Mouse (Mus musculus): ENCODE data around the gene Pip5k1c. TPM values are rescaled to one million over a fixed set of nuclear protein-coding genes. Genes with fewer than 3 reads are reported as not detected.

Gene Pip5k1c
- polyA plus RNA-seq, 1 experiment from 2014 or later, result 31.2 TPM

GRCm38 (mm10) chr10:81350351-81351063 is 57.7 kb downstream of the Pip5k1c start, which contains the start of gene Hmg20b:
TSS of gene Hmg20b (minus strand) at chr10:81350480.
- DNase-seq (ENCODE audit: low spot score), result peak; percentile 100
- 0 out of 2 replicates have a peak, but pooled peaks cover 2% of the 10 kb centered on the region for H3K4me1 ChIP-seq (ENCODE audit: insufficient read depth, low read depth, low read length)
- H3K27me3 ChIP-seq (replicated peaks; ENCODE audit: insufficient read depth, low read length), result no peaks in the 10 kb centered on the region
- no peaks in the 10 kb centered on the region for H3K9me3 ChIP-seq (ENCODE audit: low read length)
- peak within 1 kb of the TSS; percentile 68 for H3K4me3 ChIP-seq (ENCODE audit: low read depth, low read length)
- peak within 1 kb of the TSS; percentile 76 for H3K27ac ChIP-seq (ENCODE audit: low read length)
- TF ChIP-seq CTCF (IDR thresholded peaks at IDR 0.05) (peak; percentile 90), EP300 (IDR thresholded peaks at IDR 0.05) (no peak)
- 3% methylated on average over 53 of the region's 54 CpGs for WGBS
- ATAC-seq, result peak; percentile 96
- H3K4me2 ChIP-seq (replicated peaks; ENCODE audit: low read depth, low read length), result peak within 1 kb of the TSS; percentile 94
- H3K9ac ChIP-seq (replicated peaks; ENCODE audit: low read depth), result peak within 1 kb of the TSS; percentile 68
- no peaks in the 10 kb centered on the region for H3K36me3 ChIP-seq (ENCODE audit: insufficient read depth, low read length)

GRCm38 (mm10) chr10:81351678-81352291 is 59.0 kb downstream of the Pip5k1c start:
- H3K27me3 ChIP-seq (replicated peaks; ENCODE audit: insufficient read depth, low read length), result no peaks in the 10 kb centered on the region
- H3K4me2 ChIP-seq (replicated peaks; ENCODE audit: low read depth, low read length), result no peak overlapping the region
- H3K4me1 ChIP-seq (ENCODE audit: insufficient read depth, low read depth, low read length), result peaks cover 5% of the 10 kb centered on the region
- DNase-seq (ENCODE audit: low spot score) (no peak), ATAC-seq (no peak)
- TF ChIP-seq CTCF (IDR thresholded peaks at IDR 0.05) (no peak), EP300 (IDR thresholded peaks at IDR 0.05) (no peak)
- no peaks in the 10 kb centered on the region for H3K9me3 ChIP-seq (ENCODE audit: low read length)
- no peaks in the 10 kb centered on the region for H3K36me3 ChIP-seq (ENCODE audit: insufficient read depth, low read length)
- 19% methylated on average over 9 of the region's 9 CpGs for WGBS
- no peak overlapping the region for H3K27ac ChIP-seq (ENCODE audit: low read length)
- no peak overlapping the region for H3K9ac ChIP-seq (replicated peaks; ENCODE audit: low read depth)
- no peak overlapping the region for H3K4me3 ChIP-seq (ENCODE audit: low read depth, low read length)

- Histone ChIP-seq H3K27ac (ENCODE audit: low read length) (no peak overlapping the region), H3K4me3 (ENCODE audit: low read depth, low read length) (no peak overlapping the region), H3K36me3 (ENCODE audit: insufficient read depth, low read length) (no peaks in the 10 kb centered on the region), H3K9ac (replicated peaks; ENCODE audit: low read depth) (no peak overlapping the region), H3K4me1 (ENCODE audit: insufficient read depth, low read depth, low read length) (peaks cover 14% of the 10 kb centered on the region), H3K9me3 (ENCODE audit: low read length) (no peaks in the 10 kb centered on the region), H3K27me3 (replicated peaks; ENCODE audit: insufficient read depth, low read length) (no peaks in the 10 kb centered on the region), H3K4me2 (replicated peaks; ENCODE audit: low read depth, low read length) (no peak overlapping the region)
- ATAC-seq, result no peak
- DNase-seq (ENCODE audit: low spot score), result no peak
- TF ChIP-seq EP300 (IDR thresholded peaks at IDR 0.05), result no peak
- TF ChIP-seq CTCF (IDR thresholded peaks at IDR 0.05), result no peak
- WGBS, result 64% methylated on average over 9 of the region's 9 CpGs
Measured at GRCm38 (mm10) chr10:81354738-81355477, 62.1 kb downstream of the Pip5k1c start.

- Histone ChIP-seq H3K9me3 (ENCODE audit: low read length) (no peaks in the 10 kb centered on the region), H3K27ac (ENCODE audit: low read length) (no peak overlapping the region), H3K9ac (replicated peaks; ENCODE audit: low read depth) (no peak overlapping the region), H3K4me2 (replicated peaks; ENCODE audit: low read depth, low read length) (no peak overlapping the region), H3K4me1 (ENCODE audit: insufficient read depth, low read depth, low read length) (peaks cover 14% of the 10 kb centered on the region), H3K36me3 (ENCODE audit: insufficient read depth, low read length) (no peaks in the 10 kb centered on the region), H3K4me3 (ENCODE audit: low read depth, low read length) (no peak overlapping the region), H3K27me3 (replicated peaks; ENCODE audit: insufficient read depth, low read length) (no peaks in the 10 kb centered on the region)
- no peak for TF ChIP-seq EP300 (IDR thresholded peaks at IDR 0.05)
- TF ChIP-seq CTCF (IDR thresholded peaks at IDR 0.05), result no peak
- ATAC-seq, result no peak
- DNase-seq (ENCODE audit: low spot score), result no peak
- WGBS, result 72% methylated on average over 4 of the region's 4 CpGs
Measured at GRCm38 (mm10) chr10:81355533-81355932, 62.8 kb downstream of the Pip5k1c start.

DNA sequence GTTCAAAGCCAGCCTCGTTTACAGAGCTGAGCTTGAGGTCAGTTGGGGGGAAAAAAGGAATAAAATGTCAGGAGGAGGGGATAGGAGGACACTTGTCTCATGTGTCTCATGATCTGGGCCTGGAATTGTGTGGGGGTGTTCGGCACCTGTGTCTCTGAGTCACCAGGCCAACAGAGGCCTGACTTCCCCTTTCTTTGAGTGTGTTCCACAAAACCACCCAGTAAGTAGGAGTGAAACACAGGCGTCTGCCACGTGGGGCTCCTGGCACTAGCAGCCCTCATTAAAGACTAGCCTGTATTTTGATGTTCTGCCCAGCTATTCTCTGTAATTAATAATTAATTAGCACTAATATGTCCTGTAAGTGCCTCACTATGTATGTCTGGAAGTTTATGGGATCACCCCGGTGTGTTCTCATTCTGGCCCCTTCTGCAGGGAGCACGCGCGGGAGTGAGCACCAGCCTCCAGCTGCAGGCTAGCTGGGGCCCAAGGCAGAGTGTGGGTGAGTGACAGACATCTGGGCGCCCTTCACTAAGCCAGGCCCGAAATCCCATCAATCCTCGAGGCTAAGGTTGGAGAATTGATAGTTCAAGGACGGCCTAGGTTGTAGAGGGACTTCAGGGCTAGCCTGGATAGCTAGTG is 63.7 kb downstream of the Pip5k1c start:
- DNase-seq (ENCODE audit: low spot score), result no peak
- no peaks in the 10 kb centered on the region for H3K27me3 ChIP-seq (replicated peaks; ENCODE audit: insufficient read depth, low read length)
- 55% methylated on average over 12 of the region's 12 CpGs for WGBS
- peak overlapping the region; percentile 99 for H3K4me2 ChIP-seq (replicated peaks; ENCODE audit: low read depth, low read length)
- H3K9ac ChIP-seq (replicated peaks; ENCODE audit: low read depth), result no peak overlapping the region
- TF ChIP-seq CTCF (IDR thresholded peaks at IDR 0.05) (no peak), EP300 (IDR thresholded peaks at IDR 0.05) (no peak)
- no peak overlapping the region for H3K27ac ChIP-seq (ENCODE audit: low read length)
- no peaks in the 10 kb centered on the region for H3K36me3 ChIP-seq (ENCODE audit: insufficient read depth, low read length)
- H3K4me3 ChIP-seq (ENCODE audit: low read depth, low read length), result peak overlapping the region; percentile 70; the same call in 1 of the 2 replicates
- H3K4me1 ChIP-seq (ENCODE audit: insufficient read depth, low read depth, low read length), result peaks cover 14% of the 10 kb centered on the region
- ATAC-seq, result no peak
- H3K9me3 ChIP-seq (ENCODE audit: low read length), result no peaks in the 10 kb centered on the region
